Mouse (Mus musculus): Measurements from ENCODE around the gene Pacs1. TPM values are rescaled to one million over a fixed set of nuclear protein-coding genes. Genes with fewer than 3 reads are reported as not detected.

The Pacs1 gene
- polyA plus RNA-seq, 1 experiment from 2014 or later = 28.9 TPM

DNA sequence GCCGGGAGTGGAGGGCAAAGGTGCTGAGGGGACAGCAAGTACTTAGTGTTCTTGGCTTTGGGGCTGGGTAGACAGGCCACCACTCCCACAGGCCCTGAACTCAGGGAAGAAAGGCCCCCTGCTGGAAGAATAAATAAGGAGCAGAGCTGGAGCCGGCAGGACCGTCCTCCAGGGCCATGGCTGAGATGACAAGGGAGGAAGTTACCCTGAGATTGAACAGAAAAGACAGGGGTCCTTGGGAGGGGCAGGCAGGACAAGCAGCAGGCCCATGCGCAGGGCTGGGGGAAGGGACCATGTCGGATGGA, 164.7 kb downstream of the Pacs1 start:
- WGBS = 32% methylated on average over 5 of the region's 5 CpGs
- Histone ChIP-seq H3K4me3 (no peak overlapping the region), H3K9ac (no peak overlapping the region), H3K27ac (no peak overlapping the region), H3K27me3 (no peaks in the 10 kb centered on the region), H3K4me1 (peaks cover 13% of the 10 kb centered on the region), H3K36me3 (peaks cover 72% of the 10 kb centered on the region), H3K9me3 (no peaks in the 10 kb centered on the region), H3K4me2 (replicated peaks) (no peak overlapping the region)
- no peak for ATAC-seq (ENCODE audit: low FRiP score, low read depth)

GRCm38 (mm10) chr19:5107556-5108270, 165.2 kb downstream of the Pacs1 start:
- Histone ChIP-seq H3K4me1 (peaks cover 13% of the 10 kb centered on the region), H3K4me2 (replicated peaks) (peak overlapping the region; percentile 96; the same call in 1 of the 2 replicates), H3K27me3 (no peaks in the 10 kb centered on the region), H3K9me3 (no peaks in the 10 kb centered on the region), H3K4me3 (no peak overlapping the region), H3K9ac (no peak overlapping the region), H3K27ac (no peak overlapping the region), H3K36me3 (peaks cover 72% of the 10 kb centered on the region)
- WGBS = 78% methylated on average over 18 of the region's 18 CpGs
- no peak for ATAC-seq (ENCODE audit: low FRiP score, low read depth)

DNA sequence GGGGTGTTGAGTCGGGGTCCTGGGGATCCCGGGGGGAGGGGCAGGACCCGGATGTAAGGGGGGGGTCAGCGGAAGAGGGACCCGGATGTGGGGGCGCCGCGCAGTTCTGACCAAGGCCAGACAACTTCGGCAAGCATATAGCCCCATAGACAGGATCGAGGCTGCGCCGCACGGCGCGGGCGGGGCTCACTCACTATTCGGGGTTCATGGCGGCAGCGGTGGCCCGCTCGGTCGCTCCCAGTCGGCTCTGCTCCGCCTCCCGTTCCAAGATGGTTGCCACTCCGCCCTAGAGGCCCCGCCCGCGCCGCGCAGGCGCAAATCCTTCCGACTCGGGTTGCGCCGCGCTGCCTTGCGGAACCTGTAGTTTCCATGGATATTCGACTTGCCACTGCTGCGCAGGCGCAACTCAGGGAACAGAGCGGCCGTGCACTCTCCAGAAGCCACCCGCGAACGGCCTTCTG, 166.2 kb downstream of the Pacs1 start, which contains the start of gene Rab1b:
Gene Rab1b, minus strand, starts transcription at position 342 of the 461 bp plus-strand sequence.
- Histone ChIP-seq H3K4me1 (peaks cover 13% of the 10 kb centered on the region), H3K9ac (peak within 1 kb of the TSS; percentile 91), H3K27me3 (no peaks in the 10 kb centered on the region), H3K36me3 (peaks cover 72% of the 10 kb centered on the region), H3K4me2 (replicated peaks) (peak within 1 kb of the TSS; percentile 96), H3K9me3 (no peaks in the 10 kb centered on the region), H3K27ac (peak within 1 kb of the TSS; percentile 96), H3K4me3 (peak within 1 kb of the TSS; percentile 80)
- WGBS = under 1% methylated on average over 46 of the region's 46 CpGs
- peak; percentile 95 for ATAC-seq (ENCODE audit: low FRiP score, low read depth)

DNA sequence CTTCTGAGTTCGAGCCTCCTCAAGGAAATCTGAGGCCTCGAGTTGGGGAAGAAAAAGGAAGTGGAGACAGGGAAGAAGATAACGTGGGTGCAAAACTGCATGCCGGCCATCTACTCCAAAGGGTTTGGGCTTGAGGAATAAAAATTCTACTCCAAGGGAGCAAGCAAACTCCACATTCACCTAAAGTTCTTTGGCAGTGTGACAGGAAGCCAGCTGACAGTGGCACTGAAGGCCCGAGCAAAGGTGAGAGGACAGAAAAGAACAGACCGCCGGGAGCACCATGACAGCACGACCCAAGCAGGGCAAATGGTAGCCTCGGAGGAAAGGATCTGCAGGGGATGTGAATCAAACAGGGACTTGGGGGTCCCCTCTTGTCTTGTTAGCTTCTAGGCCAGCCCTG, 166.8 kb downstream of the Pacs1 start:
- peak overlapping the region; percentile 96 for H3K27ac ChIP-seq
- 14% methylated on average over 9 of the region's 9 CpGs for WGBS
- peak overlapping the region; percentile 96 for H3K4me2 ChIP-seq (replicated peaks)
- peaks cover 13% of the 10 kb centered on the region for H3K4me1 ChIP-seq
- H3K36me3 ChIP-seq = peaks cover 72% of the 10 kb centered on the region
- peak overlapping the region; percentile 91 for H3K9ac ChIP-seq
- ATAC-seq (ENCODE audit: low FRiP score, low read depth) = no peak
- peak overlapping the region; percentile 80 for H3K4me3 ChIP-seq
- no peaks in the 10 kb centered on the region for H3K27me3 ChIP-seq
- H3K9me3 ChIP-seq = no peaks in the 10 kb centered on the region

GRCm38 (mm10) chr19:5098363-5099143, 174.4 kb downstream of the Pacs1 start, which contains the start of gene Cnih2:
Cnih2 (minus strand) TSS chr19:5098521.
- Histone ChIP-seq H3K36me3 (peaks cover 46% of the 10 kb centered on the region), H3K27me3 (no peaks in the 10 kb centered on the region), H3K4me1 (peaks cover 56% of the 10 kb centered on the region), H3K27ac (peak within 1 kb of the TSS; percentile 58), H3K9me3 (no peaks in the 10 kb centered on the region), H3K9ac (peak within 1 kb of the TSS; percentile 96), H3K4me2 (replicated peaks) (peak within 1 kb of the TSS; percentile 98), H3K4me3 (peak within 1 kb of the TSS; percentile 74)
- ATAC-seq (ENCODE audit: low FRiP score, low read depth) = peak; percentile 77
- WGBS = 2% methylated on average over 42 of the region's 48 CpGs

DNA sequence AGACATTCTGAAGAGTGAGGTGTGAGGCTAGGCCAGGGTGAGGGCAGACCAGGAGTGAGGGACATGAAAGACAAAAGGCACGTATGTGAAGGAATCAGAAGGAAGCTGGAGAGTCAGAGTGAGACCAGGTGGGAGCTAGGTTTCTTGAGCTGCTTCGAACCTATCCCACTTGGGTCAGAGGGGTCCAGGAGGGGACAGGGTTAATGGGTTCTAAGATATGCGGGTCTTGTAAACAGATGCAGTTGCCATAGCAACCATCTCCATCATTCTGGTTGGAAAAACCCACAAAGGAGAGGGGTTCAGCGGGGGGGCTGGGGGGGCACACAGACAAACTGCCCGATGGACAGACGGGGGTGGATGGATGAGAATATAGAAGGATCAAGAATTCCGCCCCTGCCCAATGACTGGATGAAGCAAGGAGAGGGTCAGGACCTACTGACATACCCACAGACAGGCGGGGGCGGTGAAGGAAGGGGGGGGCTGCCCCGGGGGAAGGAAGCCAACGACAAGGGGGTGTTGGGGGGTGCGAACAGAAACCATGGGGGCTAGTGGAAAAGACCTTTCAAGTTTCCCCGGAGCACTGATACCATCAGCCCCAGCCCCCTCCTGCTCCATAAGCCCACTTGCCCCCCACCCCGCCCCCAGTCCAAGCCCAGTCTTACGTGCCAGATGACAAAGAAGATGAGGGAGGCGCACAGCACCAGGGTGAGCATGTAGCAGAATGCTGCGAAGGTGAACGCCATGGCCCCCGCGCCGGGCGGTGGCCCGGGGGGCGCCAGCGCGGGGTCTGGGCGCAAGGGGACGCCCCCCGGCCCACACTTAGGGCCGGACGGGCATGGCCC, 175.2 kb downstream of the Pacs1 start:
- Histone ChIP-seq H3K9me3 (no peaks in the 10 kb centered on the region), H3K4me2 (replicated peaks) (peak overlapping the region; percentile 98), H3K27me3 (no peaks in the 10 kb centered on the region), H3K36me3 (peaks cover 46% of the 10 kb centered on the region), H3K27ac (peak overlapping the region; percentile 58; the same call in 1 of the 2 replicates), H3K4me1 (peaks cover 56% of the 10 kb centered on the region), H3K9ac (peak overlapping the region; percentile 96), H3K4me3 (peak overlapping the region; percentile 74)
- peak; percentile 13; the same call in 1 of the 2 replicates for ATAC-seq (ENCODE audit: low FRiP score, low read depth)
- 3% methylated on average over 25 of the region's 31 CpGs for WGBS

DNA sequence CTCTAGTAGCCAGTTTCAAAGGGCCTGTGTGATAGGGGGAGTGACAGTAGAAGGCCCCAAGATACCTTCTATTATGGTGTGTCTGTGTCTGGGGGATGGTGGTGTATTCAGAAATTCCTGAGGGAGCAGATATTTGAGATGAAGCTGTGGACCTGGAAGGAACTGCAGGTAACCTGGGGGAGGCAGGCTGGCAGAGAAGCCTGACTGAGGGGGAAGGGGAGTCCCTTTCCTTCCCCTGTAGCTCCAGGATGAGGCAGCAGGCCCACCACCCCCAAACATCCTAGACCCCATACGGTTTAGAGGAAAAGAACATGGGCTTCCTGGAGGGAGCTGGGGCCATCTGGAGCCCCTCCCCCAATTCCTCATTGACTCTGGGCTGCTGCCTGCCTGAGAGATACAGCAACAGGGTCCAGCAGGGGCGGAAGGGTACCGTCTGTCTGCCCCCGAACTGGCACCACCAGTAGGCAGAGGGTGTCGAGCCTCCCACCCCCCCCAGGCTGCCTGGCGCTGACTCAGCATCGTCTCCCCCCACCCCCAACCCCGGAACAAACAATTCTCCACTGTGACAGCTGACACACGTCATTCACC, 176.9 kb downstream of the Pacs1 start:
- Histone ChIP-seq H3K27ac (no peak overlapping the region), H3K9me3 (no peaks in the 10 kb centered on the region), H3K4me1 (peaks cover 56% of the 10 kb centered on the region), H3K36me3 (peaks cover 46% of the 10 kb centered on the region), H3K9ac (no peak overlapping the region), H3K4me3 (0 out of 2 replicates have a peak overlapping the region, but pooled peaks have one; percentile 1), H3K4me2 (replicated peaks) (peak overlapping the region; percentile 98), H3K27me3 (no peaks in the 10 kb centered on the region)
- ATAC-seq (ENCODE audit: low FRiP score, low read depth) = no peak
- 7% methylated on average over 9 of the region's 9 CpGs for WGBS

DNA sequence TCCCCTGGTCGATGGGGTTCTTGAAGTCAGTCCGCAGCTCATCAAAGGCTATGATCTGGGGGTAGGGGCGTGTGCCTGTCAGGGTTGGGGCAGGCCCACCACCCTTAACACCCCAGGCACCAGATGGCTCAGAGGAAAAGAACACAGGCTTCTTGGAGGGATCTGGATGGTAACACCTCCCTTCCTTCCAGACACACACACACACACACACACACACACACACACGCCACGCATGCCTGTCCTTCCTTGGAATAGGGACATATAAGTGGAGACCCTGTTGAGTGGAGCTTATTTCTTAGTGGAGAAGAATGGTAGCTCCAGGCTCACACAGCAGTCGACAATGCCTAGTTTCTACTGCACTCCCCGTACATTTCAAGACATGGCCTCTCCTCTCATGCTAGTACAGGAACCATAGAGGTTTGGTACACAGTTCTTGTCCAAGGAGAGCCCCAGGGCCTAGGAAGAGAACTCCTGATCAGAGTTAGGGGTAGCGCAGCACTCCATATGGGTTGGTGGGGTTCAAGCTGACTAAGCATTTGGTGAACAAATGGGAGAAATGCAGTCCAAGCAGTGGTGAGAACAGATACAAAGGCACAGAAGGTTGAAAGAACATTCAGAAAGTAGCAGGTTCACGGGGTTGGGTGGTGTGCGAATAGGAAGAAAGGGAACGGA, 178.0 kb downstream of the Pacs1 start:
- Histone ChIP-seq H3K4me3 (0 out of 2 replicates have a peak overlapping the region, but pooled peaks have one; percentile 7), H3K9me3 (no peaks in the 10 kb centered on the region), H3K4me2 (replicated peaks) (peak overlapping the region; percentile 47), H3K36me3 (peaks cover 45% of the 10 kb centered on the region), H3K9ac (no peak overlapping the region), H3K27ac (no peak overlapping the region; the same call in 1 of the 2 replicates), H3K27me3 (no peaks in the 10 kb centered on the region), H3K4me1 (peaks cover 56% of the 10 kb centered on the region)
- 40% methylated on average over 11 of the region's 11 CpGs for WGBS
- ATAC-seq (ENCODE audit: low FRiP score, low read depth) = 0 out of 2 replicates have a peak, but pooled peaks have one; percentile 3

GRCm38 (mm10) chr19:5094243-5094632, 178.7 kb downstream of the Pacs1 start:
- H3K36me3 ChIP-seq = peaks cover 43% of the 10 kb centered on the region
- peaks cover 55% of the 10 kb centered on the region for H3K4me1 ChIP-seq
- peak overlapping the region; percentile 47 for H3K4me2 ChIP-seq (replicated peaks)
- H3K27ac ChIP-seq = no peak overlapping the region
- peak overlapping the region; percentile 7; the same call in 1 of the 2 replicates for H3K4me3 ChIP-seq
- H3K9me3 ChIP-seq = no peaks in the 10 kb centered on the region
- no peaks in the 10 kb centered on the region for H3K27me3 ChIP-seq
- peak; percentile 66 for ATAC-seq (ENCODE audit: low FRiP score, low read depth)
- peak overlapping the region; percentile 50; the same call in 1 of the 2 replicates for H3K9ac ChIP-seq
- WGBS = 0% methylated on average over 21 of the region's 21 CpGs

GRCm38 (mm10) chr19:5093481-5094242, 179.3 kb downstream of the Pacs1 start:
- Histone ChIP-seq H3K27ac (no peak overlapping the region), H3K4me2 (replicated peaks) (peak overlapping the region; percentile 47), H3K36me3 (peaks cover 42% of the 10 kb centered on the region), H3K9me3 (no peaks in the 10 kb centered on the region), H3K9ac (peak overlapping the region; percentile 50; the same call in 1 of the 2 replicates), H3K4me3 (no peak overlapping the region), H3K4me1 (peaks cover 55% of the 10 kb centered on the region), H3K27me3 (no peaks in the 10 kb centered on the region)
- 75% methylated on average over 12 of the region's 12 CpGs for WGBS
- ATAC-seq (ENCODE audit: low FRiP score, low read depth) = no peak

Measured in limb, embryonic 13.5 days (tissue).